Mouse (Mus musculus): ENCODE results near the gene Prdm2. TPM values are rescaled to one million over a fixed set of nuclear protein-coding genes. Genes with fewer than 3 reads are reported as not detected.

Gene Prdm2
- polyA plus RNA-seq, 1 experiment from 2014 or later, result 18.3 TPM

DNA sequence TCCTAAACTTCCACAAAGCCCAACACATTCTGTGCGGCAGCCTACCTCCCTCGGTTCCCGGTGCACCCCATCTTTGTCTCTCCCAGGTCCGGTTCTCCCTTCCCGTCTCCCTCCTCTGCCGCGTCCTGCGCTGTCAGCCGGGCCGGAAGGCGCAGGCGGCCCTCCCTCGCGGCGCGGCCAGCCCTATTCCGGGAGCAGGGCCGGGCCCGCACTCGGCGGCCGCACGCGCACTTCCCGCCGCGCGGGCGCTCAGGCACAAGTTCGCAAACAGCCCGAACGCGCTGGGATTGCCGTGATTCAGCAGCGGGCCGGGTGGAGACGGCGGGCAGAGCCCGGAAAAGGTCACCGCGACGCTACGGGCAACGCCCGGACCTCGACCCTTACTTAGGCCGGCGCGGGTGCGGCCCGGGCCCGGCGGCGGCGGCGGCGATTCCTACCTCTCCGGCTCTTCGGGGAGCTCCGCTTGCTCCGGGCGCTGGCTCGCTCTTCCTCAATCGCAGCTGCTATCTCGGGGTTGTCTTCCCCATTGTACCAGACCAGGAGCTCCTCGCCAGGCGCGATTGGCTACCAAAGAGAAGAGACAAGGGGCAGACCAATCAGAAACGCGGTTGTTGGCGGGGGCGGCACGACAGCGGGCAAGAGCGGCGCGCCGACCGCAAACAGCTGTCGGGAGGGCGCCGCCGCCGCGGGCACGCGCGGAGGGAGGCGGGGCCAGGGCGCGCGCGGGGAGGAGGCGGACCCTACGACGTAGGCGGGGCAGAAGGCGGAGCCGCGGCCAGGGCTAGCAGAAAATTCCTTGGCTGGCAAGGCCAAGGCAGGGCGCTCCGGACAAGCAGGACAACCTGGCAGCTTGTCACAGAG, 50.9 kb downstream of the Prdm2 start:
- peaks cover 45% of the 10 kb centered on the region for H3K36me3 ChIP-seq

DNA sequence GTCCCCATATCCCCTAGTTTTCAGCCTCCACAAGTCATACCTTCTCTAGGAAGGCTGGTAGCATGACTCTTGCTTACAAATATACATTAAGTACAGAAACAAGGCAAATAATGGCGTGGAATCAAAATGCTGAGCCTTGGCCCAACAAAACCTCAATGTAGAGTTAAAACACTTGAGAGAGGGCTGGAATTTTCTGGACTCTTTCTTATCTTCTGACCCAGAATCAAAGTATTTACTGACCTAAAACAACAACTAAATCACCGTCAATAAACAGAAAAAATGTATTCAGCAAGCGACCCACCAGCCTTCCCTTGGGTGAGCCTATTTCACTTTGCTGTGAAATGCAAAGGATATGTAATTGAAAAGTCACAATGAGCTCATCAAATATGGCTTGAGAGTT, 52.0 kb downstream of the Prdm2 start:
- 0 out of 2 replicates have a peak overlapping the region, but pooled peaks have one; percentile 98 for H3K27ac ChIP-seq
- peaks cover 44% of the 10 kb centered on the region for H3K36me3 ChIP-seq
- WGBS, result 54% methylated on average over 3 of the region's 3 CpGs

More for the DNA sequence above, 50.9 kb downstream of the Prdm2 start:
- DNase-seq (ENCODE audit: low spot score), result peak; percentile 100
- peaks cover 11% of the 10 kb centered on the region for H3K4me1 ChIP-seq
- no peaks in the 10 kb centered on the region for H3K9me3 ChIP-seq (replicated peaks)
- no peaks in the 10 kb centered on the region for H3K27me3 ChIP-seq (ENCODE audit: low read depth, poor library complexity, severe bottlenecking)
- H3K4me3 ChIP-seq, result peak overlapping the region; percentile 79
- under 1% methylated on average over 102 of the region's 102 CpGs for WGBS
- peak overlapping the region; percentile 98 for H3K27ac ChIP-seq

DNA sequence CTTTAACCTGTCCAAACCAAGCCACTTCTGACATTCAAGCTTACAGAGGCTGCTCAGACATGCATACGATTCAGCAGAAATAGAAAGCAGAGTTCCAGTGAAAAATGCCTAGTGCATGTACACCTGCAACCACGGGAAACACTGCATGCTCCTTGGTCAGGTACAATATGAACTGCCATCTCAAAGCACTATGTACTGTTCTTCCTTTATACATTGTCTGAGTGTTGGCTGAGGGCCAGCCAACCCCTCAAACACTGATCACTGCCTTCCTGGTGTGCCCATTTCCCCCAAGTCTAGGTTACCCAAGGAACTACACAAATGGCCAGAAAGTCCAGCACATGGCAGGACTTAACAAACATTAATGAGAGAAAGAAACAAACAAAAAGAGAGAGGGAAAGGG, 53.5 kb downstream of the Prdm2 start:
- WGBS, result 95% methylated on average over 2 of the region's 2 CpGs
- Histone ChIP-seq H3K27ac (no peak overlapping the region), H3K4me3 (no peak overlapping the region), H3K9me3 (replicated peaks) (no peaks in the 10 kb centered on the region), H3K4me1 (peaks cover 13% of the 10 kb centered on the region), H3K27me3 (ENCODE audit: low read depth, poor library complexity, severe bottlenecking) (no peaks in the 10 kb centered on the region), H3K36me3 (peaks cover 34% of the 10 kb centered on the region)
- DNase-seq (ENCODE audit: low spot score), result no peak

More for the DNA sequence above, 52.0 kb downstream of the Prdm2 start:
- Histone ChIP-seq H3K4me3 (peak overlapping the region; percentile 79), H3K27me3 (ENCODE audit: low read depth, poor library complexity, severe bottlenecking) (no peaks in the 10 kb centered on the region), H3K4me1 (peaks cover 13% of the 10 kb centered on the region), H3K9me3 (replicated peaks) (no peaks in the 10 kb centered on the region)
- DNase-seq (ENCODE audit: low spot score), result no peak

- H3K4me1 ChIP-seq, result peaks cover 6% of the 10 kb centered on the region
- WGBS, result 89% methylated on average over 4 of the region's 4 CpGs
Observed at GRCm38 (mm10) chr4:143155871-143156270, 56.9 kb downstream of the Prdm2 start.

GRCm38 (mm10) chr4:143155036-143155435, 57.8 kb downstream of the Prdm2 start:
- DNase-seq (ENCODE audit: low spot score), result no peak
- peaks cover 33% of the 10 kb centered on the region for H3K36me3 ChIP-seq

More at GRCm38 (mm10) chr4:143155871-143156270, 56.9 kb downstream of the Prdm2 start:
- H3K9me3 ChIP-seq (replicated peaks), result no peaks in the 10 kb centered on the region
- no peaks in the 10 kb centered on the region for H3K27me3 ChIP-seq (ENCODE audit: low read depth, poor library complexity, severe bottlenecking)
- no peak for DNase-seq (ENCODE audit: low spot score)
- H3K36me3 ChIP-seq, result peaks cover 33% of the 10 kb centered on the region
- H3K27ac ChIP-seq, result no peak overlapping the region
- H3K4me3 ChIP-seq, result no peak overlapping the region

GRCm38 (mm10) chr4:143154571-143154970, 58.2 kb downstream of the Prdm2 start:
- no peaks in the 10 kb centered on the region for H3K27me3 ChIP-seq (ENCODE audit: low read depth, poor library complexity, severe bottlenecking)
- H3K4me1 ChIP-seq, result peaks cover 3% of the 10 kb centered on the region; the same call in 1 of the 2 replicates
- no peak overlapping the region for H3K27ac ChIP-seq
- H3K9me3 ChIP-seq (replicated peaks), result no peaks in the 10 kb centered on the region
- 88% methylated on average over 6 of the region's 6 CpGs for WGBS
- no peak for DNase-seq (ENCODE audit: low spot score)
- no peak overlapping the region for H3K4me3 ChIP-seq
- H3K36me3 ChIP-seq, result peaks cover 32% of the 10 kb centered on the region

More at GRCm38 (mm10) chr4:143155036-143155435, 57.8 kb downstream of the Prdm2 start:
- H3K27me3 ChIP-seq (ENCODE audit: low read depth, poor library complexity, severe bottlenecking), result no peaks in the 10 kb centered on the region
- no peak overlapping the region for H3K27ac ChIP-seq
- 85% methylated on average over 4 of the region's 4 CpGs for WGBS
- no peak overlapping the region for H3K4me3 ChIP-seq
- no peaks in the 10 kb centered on the region for H3K9me3 ChIP-seq (replicated peaks)
- H3K4me1 ChIP-seq, result peaks cover 3% of the 10 kb centered on the region; the same call in 1 of the 2 replicates

DNA sequence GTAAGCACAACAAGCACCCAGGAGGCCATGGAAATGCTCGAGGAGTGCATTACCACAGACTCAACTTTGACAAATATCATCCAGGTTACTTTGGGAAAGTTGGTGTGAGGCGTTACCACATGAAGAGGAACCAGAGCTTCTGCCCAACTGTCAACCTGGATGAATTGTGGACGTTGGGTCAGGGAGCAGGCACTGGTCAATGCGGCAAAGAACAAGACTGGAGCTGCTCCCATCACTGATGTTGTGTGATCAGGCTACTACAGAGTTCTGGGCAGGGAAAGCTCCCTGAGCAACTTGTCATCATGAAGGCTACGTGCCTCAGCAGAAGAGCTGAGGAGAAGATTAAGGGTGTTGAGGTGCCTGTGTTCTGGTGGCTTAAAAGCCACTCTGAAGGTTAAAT, 60.2 kb downstream of the Prdm2 start:
- DNase-seq (ENCODE audit: low spot score), result no peak
- H3K36me3 ChIP-seq, result peaks cover 14% of the 10 kb centered on the region
- H3K4me3 ChIP-seq, result no peak overlapping the region
- 80% methylated on average over 5 of the region's 5 CpGs for WGBS
- H3K9me3 ChIP-seq (replicated peaks), result no peaks in the 10 kb centered on the region
- peaks cover 6% of the 10 kb centered on the region; the same call in 1 of the 2 replicates for H3K4me1 ChIP-seq
- no peak overlapping the region for H3K27ac ChIP-seq
- H3K27me3 ChIP-seq (ENCODE audit: low read depth, poor library complexity, severe bottlenecking), result no peaks in the 10 kb centered on the region

DNA sequence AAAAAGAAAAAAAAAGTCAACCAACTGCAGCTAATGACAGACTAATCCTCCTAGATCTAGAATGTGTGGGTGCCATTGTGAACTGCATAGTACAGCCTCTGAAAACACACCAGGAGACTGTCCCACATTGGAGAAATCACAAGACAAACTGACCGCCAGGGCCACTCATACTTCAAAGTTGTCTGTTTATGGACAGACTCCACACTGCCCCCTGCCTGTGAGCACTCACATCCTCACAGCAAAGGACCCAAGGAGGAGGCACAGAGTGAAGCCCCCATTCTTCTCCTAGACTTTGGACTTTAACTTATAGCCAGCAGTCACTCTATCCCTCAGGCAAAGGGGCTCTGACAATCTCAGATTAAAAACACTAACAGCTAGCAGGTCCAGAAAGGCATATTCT, 61.5 kb downstream of the Prdm2 start:
- Histone ChIP-seq H3K36me3 (peaks cover 9% of the 10 kb centered on the region), H3K9me3 (replicated peaks) (no peaks in the 10 kb centered on the region), H3K4me1 (0 out of 2 replicates have a peak, but pooled peaks cover 3% of the 10 kb centered on the region), H3K27me3 (ENCODE audit: low read depth, poor library complexity, severe bottlenecking) (no peaks in the 10 kb centered on the region), H3K27ac (no peak overlapping the region), H3K4me3 (no peak overlapping the region)
- WGBS, result 79% methylated on average over 1 of the region's 1 CpGs
- DNase-seq (ENCODE audit: low spot score), result peak; percentile 36

GRCm38 (mm10) chr4:143147666-143148065, 65.1 kb downstream of the Prdm2 start:
- Histone ChIP-seq H3K27me3 (ENCODE audit: low read depth, poor library complexity, severe bottlenecking) (no peaks in the 10 kb centered on the region), H3K27ac (no peak overlapping the region), H3K4me1 (peaks cover 9% of the 10 kb centered on the region; the same call in 1 of the 2 replicates), H3K36me3 (peaks cover 5% of the 10 kb centered on the region; the same call in 1 of the 2 replicates), H3K9me3 (replicated peaks) (no peaks in the 10 kb centered on the region), H3K4me3 (no peak overlapping the region)
- no peak for DNase-seq (ENCODE audit: low spot score)
- WGBS, result 81% methylated on average over 3 of the region's 3 CpGs

- Histone ChIP-seq H3K4me3 (no peak overlapping the region), H3K27ac (no peak overlapping the region), H3K27me3 (ENCODE audit: low read depth, poor library complexity, severe bottlenecking) (no peaks in the 10 kb centered on the region), H3K9me3 (replicated peaks) (no peaks in the 10 kb centered on the region), H3K4me1 (peaks cover 9% of the 10 kb centered on the region; the same call in 1 of the 2 replicates), H3K36me3 (peaks cover 37% of the 10 kb centered on the region)
- DNase-seq (ENCODE audit: low spot score), result no peak
- WGBS, result 68% methylated on average over 7 of the region's 7 CpGs
Observed at GRCm38 (mm10) chr4:143143615-143144014, 69.2 kb downstream of the Prdm2 start.

DNA sequence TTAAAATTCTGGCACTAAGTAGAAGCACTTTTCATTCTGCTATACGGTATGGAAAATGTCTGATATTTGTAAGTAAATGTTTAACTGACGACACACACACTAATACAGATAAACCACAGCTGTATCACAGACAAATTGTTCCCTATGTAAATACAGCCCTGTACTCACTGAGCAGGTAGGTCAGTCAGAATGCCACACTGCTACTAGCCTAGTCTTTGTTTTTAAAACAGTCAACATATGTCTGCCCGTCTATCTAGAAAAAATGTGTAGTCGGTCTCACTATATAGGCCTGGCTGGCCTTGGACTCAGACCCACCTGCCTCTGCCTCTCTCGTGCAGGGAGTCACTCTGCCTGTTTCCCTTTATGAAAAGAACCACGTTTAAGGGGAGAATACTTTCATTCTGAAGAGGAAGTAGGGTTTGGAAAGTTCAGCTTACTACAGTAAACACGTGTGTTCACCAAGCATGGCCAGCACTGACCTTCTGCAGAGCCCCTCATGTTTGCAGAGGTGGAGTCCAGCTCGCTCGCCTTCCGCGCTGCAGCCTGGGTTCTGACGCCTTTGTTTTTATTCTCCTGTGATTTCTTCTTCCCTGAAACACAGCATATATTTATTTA, 71.0 kb downstream of the Prdm2 start:
- H3K36me3 ChIP-seq, result peaks cover 39% of the 10 kb centered on the region
- H3K4me3 ChIP-seq, result no peak overlapping the region
- no peak overlapping the region for H3K27ac ChIP-seq
- 95% methylated on average over 12 of the region's 12 CpGs for WGBS
- no peak for DNase-seq (ENCODE audit: low spot score)
- no peaks in the 10 kb centered on the region for H3K9me3 ChIP-seq (replicated peaks)
- peaks cover 6% of the 10 kb centered on the region; the same call in 1 of the 2 replicates for H3K4me1 ChIP-seq
- no peaks in the 10 kb centered on the region for H3K27me3 ChIP-seq (ENCODE audit: low read depth, poor library complexity, severe bottlenecking)

- WGBS, result 93% methylated on average over 3 of the region's 3 CpGs
Observed at GRCm38 (mm10) chr4:143140940-143141339, 71.9 kb downstream of the Prdm2 start.

GRCm38 (mm10) chr4:143132433-143132832, 80.4 kb downstream of the Prdm2 start:
- WGBS, result 95% methylated on average over 7 of the region's 7 CpGs
- Histone ChIP-seq H3K4me3 (no peak overlapping the region), H3K9me3 (replicated peaks) (no peaks in the 10 kb centered on the region), H3K36me3 (peaks cover 94% of the 10 kb centered on the region), H3K27ac (no peak overlapping the region), H3K4me1 (no peaks in the 10 kb centered on the region), H3K27me3 (ENCODE audit: low read depth, poor library complexity, severe bottlenecking) (no peaks in the 10 kb centered on the region)
- DNase-seq (ENCODE audit: low spot score), result no peak

More at GRCm38 (mm10) chr4:143140940-143141339, 71.9 kb downstream of the Prdm2 start:
- Histone ChIP-seq H3K36me3 (peaks cover 47% of the 10 kb centered on the region), H3K4me1 (peaks cover 6% of the 10 kb centered on the region; the same call in 1 of the 2 replicates), H3K9me3 (replicated peaks) (no peaks in the 10 kb centered on the region), H3K27me3 (ENCODE audit: low read depth, poor library complexity, severe bottlenecking) (no peaks in the 10 kb centered on the region), H3K4me3 (no peak overlapping the region), H3K27ac (no peak overlapping the region)
- DNase-seq (ENCODE audit: low spot score), result no peak

Measured in limb, embryonic 10.5 days (tissue).